Mouse (Mus musculus): ENCODE measurements at regions not wholly inside any gene's neighbourhood (a gene's known extent, or its start where the extent isn't known, plus 50 kb on each side); places are given as distances from the start of the nearest gene placed in this dataset.

- TF ChIP-seq CTCF (IDR thresholded peaks at IDR 0.05; ENCODE audit: extremely low read depth, insufficient read depth, low read length) (peak; percentile 44), POLR2A (IDR thresholded peaks at IDR 0.05; ENCODE audit: extremely low read depth, insufficient read depth, low read length) (no peak)
Measured at GRCm38 (mm10) chr14:95984021-95984420, 103.0 kb downstream of the 4921530L21Rik start.
